Mouse (Mus musculus) hindbrain, embryonic 14.5 days (tissue): ENCODE data around the gene Idh2. TPM values are rescaled to one million over a fixed set of nuclear protein-coding genes. Genes with fewer than 3 reads are reported as not detected.

Experiments
- ATAC-seq: fragments of 200-750 bp; cut with Nextera tagmentation; 2 replicates; pipeline ENCODE4 v1.8.0; 2017; ENCODE audit warnings: moderate number of reproducible peaks, mild to moderate bottlenecking, moderate TSS enrichment, moderate library complexity; ENCODE audit not compliant: low FRiP score
- DNase-seq: peaks from one replicate; pipeline ENCODE4 v3.0.0-alpha.2; 2015; ENCODE audit warnings: low spot score
- H3K27ac ChIP-seq: fragments of 300-500 bp; sonication (generic); 2 replicates; pipeline ENCODE4 v1.5.1; 2014; ENCODE audit warnings: mild to moderate bottlenecking, moderate library complexity
- H3K27me3 ChIP-seq: fragments of 300-500 bp; sonication (generic); 2 replicates; pipeline ENCODE4 v1.6.1; 2014; ENCODE audit warnings: mild to moderate bottlenecking, low read length, mixed read lengths; ENCODE audit not compliant: control insufficient read depth, insufficient read depth
- H3K36me3 ChIP-seq: fragments of 300-500 bp; sonication (generic); replicated peaks from 2 replicates; pipeline ENCODE4 v1.6.1; 2014; ENCODE audit not compliant: control insufficient read depth, insufficient read depth
- H3K4me1 ChIP-seq: fragments of 300-500 bp; sonication (generic); replicated peaks from 2 replicates; pipeline ENCODE4 v1.6.1; 2014; ENCODE audit warnings: antibody characterized with exemption, low read length, mixed read lengths; ENCODE audit not compliant: control insufficient read depth, insufficient read depth
- H3K4me2 ChIP-seq: fragments of 300-500 bp; sonication (generic); replicated peaks from 2 replicates; pipeline ENCODE4 v1.6.1; 2014; ENCODE audit warnings: mild to moderate bottlenecking, moderate library complexity
- H3K4me3 ChIP-seq: fragments of 300-500 bp; sonication (generic); replicated peaks from 2 replicates; pipeline ENCODE4 v1.5.1; 2014; ENCODE audit warnings: mild to moderate bottlenecking, low read length
- H3K9ac ChIP-seq: fragments of 300-500 bp; sonication (generic); 2 replicates; pipeline ENCODE4 v1.6.1; 2014
- H3K9me3 ChIP-seq: fragments of 300-500 bp; sonication (generic); 2 replicates; pipeline ENCODE4 v1.6.1; 2016; ENCODE audit warnings: low read length; ENCODE audit not compliant: control insufficient read depth
- WGBS: fragments of 180-500 bp; shearing (Covaris S2); extraction: QIAGEN DNeasy Blood & Tissue Kit; methylation state at CpG from one replicate; pipeline ENCODE4 v1.1.7; 2014; 5-methylcytosine and 5-hydroxymethylcytosine counted together
- polyA plus RNA-seq: library from polyadenylated mRNA; unstranded; fragments of >200 nt; fragmentation: Nextera tagmentation; extraction: Ambion mirVana; gene quantifications from 2 replicates; pipeline ENCODE4 v1.2.1, GENCODE M21; 2014

The Idh2 gene
- polyA plus RNA-seq, 1 experiment from 2014 or later = 198 TPM

GRCm38 (mm10) chr7:80130344-80131055 is 15.3 kb upstream of the Idh2 start:
- WGBS = 42% methylated on average over 12 of the region's 12 CpGs
- H3K4me2 ChIP-seq = no peak overlapping the region
- H3K36me3 ChIP-seq = no peaks in the 10 kb centered on the region
- no peak overlapping the region for H3K27ac ChIP-seq
- H3K4me3 ChIP-seq = no peak overlapping the region
- no peak for DNase-seq
- H3K9me3 ChIP-seq = no peaks in the 10 kb centered on the region
- no peaks in the 10 kb centered on the region for H3K27me3 ChIP-seq
- no peak for ATAC-seq
- peaks cover 5% of the 10 kb centered on the region; the same call in 1 of the 2 replicates for H3K4me1 ChIP-seq
- H3K9ac ChIP-seq = no peak overlapping the region

GRCm38 (mm10) chr7:80129278-80129677 is 14.1 kb upstream of the Idh2 start:
- no peak for DNase-seq
- Histone ChIP-seq H3K4me3 (no peak overlapping the region), H3K4me1 (no peaks in the 10 kb centered on the region), H3K27me3 (no peaks in the 10 kb centered on the region), H3K36me3 (no peaks in the 10 kb centered on the region), H3K9me3 (no peaks in the 10 kb centered on the region), H3K27ac (no peak overlapping the region), H3K9ac (no peak overlapping the region), H3K4me2 (no peak overlapping the region)
- ATAC-seq = no peak
- WGBS = 77% methylated on average over 4 of the region's 4 CpGs

GRCm38 (mm10) chr7:80123672-80124071 is 8.5 kb upstream of the Idh2 start:
- Histone ChIP-seq H3K36me3 (no peaks in the 10 kb centered on the region), H3K4me3 (no peak overlapping the region), H3K27me3 (no peaks in the 10 kb centered on the region), H3K9me3 (no peaks in the 10 kb centered on the region), H3K4me1 (no peaks in the 10 kb centered on the region), H3K27ac (no peak overlapping the region), H3K9ac (no peak overlapping the region), H3K4me2 (no peak overlapping the region)
- DNase-seq (no peak), ATAC-seq (no peak)
- 94% methylated on average over 2 of the region's 2 CpGs for WGBS

- Histone ChIP-seq H3K27ac (no peak overlapping the region), H3K9me3 (no peaks in the 10 kb centered on the region), H3K36me3 (no peaks in the 10 kb centered on the region), H3K9ac (no peak overlapping the region), H3K4me2 (no peak overlapping the region), H3K4me3 (no peak overlapping the region), H3K4me1 (no peaks in the 10 kb centered on the region), H3K27me3 (no peaks in the 10 kb centered on the region)
- no peak for ATAC-seq
- 77% methylated on average over 4 of the region's 4 CpGs for WGBS
- DNase-seq = no peak
These were observed 7.9 kb upstream of the Idh2 start for GRCm38 (mm10) chr7:80123115-80123514.

- Histone ChIP-seq H3K27me3 (no peaks in the 10 kb centered on the region), H3K27ac (no peak overlapping the region)
- DNase-seq = no peak
These were observed 5.9 kb upstream of the Idh2 start for GRCm38 (mm10) chr7:80121083-80121482.

GRCm38 (mm10) chr7:80119198-80119597 is 4.0 kb upstream of the Idh2 start:
- Histone ChIP-seq H3K4me1 (peaks cover 8% of the 10 kb centered on the region), H3K27ac (no peak overlapping the region), H3K4me2 (no peak overlapping the region), H3K27me3 (no peaks in the 10 kb centered on the region), H3K4me3 (no peak overlapping the region), H3K9me3 (no peaks in the 10 kb centered on the region), H3K9ac (no peak overlapping the region), H3K36me3 (no peaks in the 10 kb centered on the region)
- DNase-seq = no peak
- 77% methylated on average over 4 of the region's 4 CpGs for whole genome bisulfite sequencing
- no peak for ATAC-seq

More at GRCm38 (mm10) chr7:80121083-80121482, 5.9 kb upstream of the Idh2 start:
- no peak overlapping the region for H3K9ac ChIP-seq
- H3K4me3 ChIP-seq = no peak overlapping the region
- 76% methylated on average over 5 of the region's 5 CpGs for WGBS
- no peaks in the 10 kb centered on the region for H3K9me3 ChIP-seq
- H3K4me2 ChIP-seq = no peak overlapping the region
- H3K36me3 ChIP-seq = no peaks in the 10 kb centered on the region
- no peak for ATAC-seq
- H3K4me1 ChIP-seq = peaks cover 3% of the 10 kb centered on the region

GRCm38 (mm10) chr7:80116158-80116557 is 966 bp upstream of the Idh2 start:
- peak overlapping the region; percentile 96; the same call in 1 of the 2 replicates for H3K9ac ChIP-seq
- WGBS = 77% methylated on average over 2 of the region's 2 CpGs
- no peaks in the 10 kb centered on the region for H3K27me3 ChIP-seq
- H3K4me1 ChIP-seq = peaks cover 39% of the 10 kb centered on the region
- peak overlapping the region; percentile 60; the same call in 1 of the 2 replicates for H3K4me3 ChIP-seq
- H3K36me3 ChIP-seq = no peaks in the 10 kb centered on the region
- ATAC-seq (no peak), DNase-seq (no peak)
- peak overlapping the region; percentile 61 for H3K4me2 ChIP-seq
- no peaks in the 10 kb centered on the region for H3K9me3 ChIP-seq
- H3K27ac ChIP-seq = no peak overlapping the region

- Histone ChIP-seq H3K9me3 (no peaks in the 10 kb centered on the region), H3K27ac (peak overlapping the region; percentile 97), H3K4me2 (peak overlapping the region; percentile 61), H3K9ac (peak overlapping the region; percentile 96), H3K4me3 (peak overlapping the region; percentile 60), H3K4me1 (peaks cover 43% of the 10 kb centered on the region), H3K36me3 (peaks cover 7% of the 10 kb centered on the region; the same call in 1 of the 2 replicates), H3K27me3 (no peaks in the 10 kb centered on the region)
- peak; percentile 77 for ATAC-seq
- peak; percentile 65 for DNase-seq
- WGBS = under 1% methylated on average over 52 of the region's 52 CpGs
These were observed 555 bp downstream of the Idh2 start for GRCm38 (mm10) chr7:80114451-80115223.

GRCm38 (mm10) chr7:80113989-80114388 is 1.2 kb downstream of the Idh2 start:
- no peak for DNase-seq
- Histone ChIP-seq H3K4me1 (peaks cover 43% of the 10 kb centered on the region), H3K27me3 (no peaks in the 10 kb centered on the region), H3K9me3 (no peaks in the 10 kb centered on the region), H3K4me3 (peak overlapping the region; percentile 60), H3K36me3 (peaks cover 11% of the 10 kb centered on the region; the same call in 1 of the 2 replicates), H3K27ac (peak overlapping the region; percentile 97), H3K9ac (peak overlapping the region; percentile 96), H3K4me2 (peak overlapping the region; percentile 61)
- no peak; the same call in 1 of the 2 replicates for ATAC-seq
- WGBS = 3% methylated on average over 10 of the region's 10 CpGs
